Comparison of ENCODE assay signal across 25 mouse cellular contexts in genomic region chr14:30172821-30173755, GRCm38 (mm10).
DNase-seq lines count a peak whose midpoint lies in the region; TF ChIP-seq lines count a peak whose summit lies in the region.
"Had no signal": no experiment of that assay in that cellular context is flagged by ENCODE, and none has a peak within 500 bp of the region (broad histone marks: within the 10 kb centered on the region; RNA-seq: fewer than 3 reads in every experiment).

No protein-coding gene starts in this region.

- H3K27ac ChIP-seq in layer of hippocampus, adult 2 months, result peak overlapping the region; percentile 24; the same call in 1 of the 2 replicates
- H3K27ac ChIP-seq: embryonic facial prominence, embryonic 10.5 days; embryonic facial prominence, embryonic 15.5 days; forebrain, embryonic 12.5 days; hindbrain, embryonic 14.5 days; limb, embryonic 12.5 days; liver, embryonic 14.5 days; midbrain, embryonic 13.5 days; stomach, embryonic 15.5 days had no signal

- intact Hi-C loops in left cerebral cortex, postnatal 14 days (cut with DNase I), result no loop called here

- H3K4me3 ChIP-seq in layer of hippocampus, adult 2 months, result no peak overlapping the region
- H3K4me3 ChIP-seq: embryonic facial prominence, embryonic 10.5 days; embryonic facial prominence, embryonic 15.5 days; forebrain, embryonic 12.5 days; limb, embryonic 12.5 days; megakaryocyte, embryonic 14.5 days; midbrain, embryonic 13.5 days; stomach, embryonic 15.5 days had no signal

- DNase-seq in layer of hippocampus, adult 2 months (ENCODE audit: low spot score in 2 of 2), result no peak
- DNase-seq in layer of hippocampus, postnatal 36 days, result no peak
- peak; percentile 25 for DNase-seq in retina, postnatal 1 day
- no peak for DNase-seq in retina, embryonic 14.5 days (ENCODE audit: low spot score)
- DNase-seq in MN1 (ENCODE audit: low spot score) (peak; percentile 77), adipocyte (ENCODE audit: low spot score) (peak; percentile 2)
- DNase-seq in cerebellum, postnatal 36 days, result no peak
- no peak for DNase-seq in left cerebral cortex, postnatal 14 days (ENCODE audit: low spot score in 2 of 2)
- DNase-seq: adrenal gland, postnatal 25 days; B cell, adult 2 months; gastrocnemius, postnatal 10 days; kidney, adult 9 months; kidney, postnatal 10 days; layer of hippocampus, adult 9-11 months; lung, embryonic 14.5 days; right cerebral cortex, postnatal 25 days had no signal

- no peak for TF ChIP-seq CTCF in layer of hippocampus, adult 2 months (conservative IDR thresholded peaks at IDR 0.05)

Comparison
In these comparisons a context has a peak if more than half of its experiments do, and no peak if none do; other contexts are left out.
1. DNase-seq: peak in retina, postnatal 1 day (single experiment), MN1 (single experiment) and adipocyte (single experiment); none in layer of hippocampus, adult 2 months (0 of 2), layer of hippocampus, postnatal 36 days (0 of 2), retina, embryonic 14.5 days (single experiment), cerebellum, postnatal 36 days (0 of 2) and left cerebral cortex, postnatal 14 days (0 of 2).